Mouse (Mus musculus) heart, embryonic 14.5 days (tissue): ENCODE results near the gene Slfn5. TPM values are rescaled to one million over a fixed set of nuclear protein-coding genes. Genes with fewer than 3 reads are reported as not detected.

ENCODE experiments used
- ATAC-seq: fragments of 200-750 bp; cut with Nextera tagmentation; 2 replicates; pipeline ENCODE4 v1.8.0; 2017; ENCODE audit warnings: low read depth, moderate TSS enrichment; ENCODE audit not compliant: insufficient number of reproducible peaks, insufficient read depth, low FRiP score
- H3K27ac ChIP-seq, 2 experiments: fragments of 200-500 bp in 1 of 2; fragments of 300-500 bp in 1 of 2; sonication (generic) in 1 of 2; replicated peaks in 1 of 2; 2 replicates each; pipeline ENCODE4 v1.5.1; 2012 to 2014; ENCODE audit warnings: low read depth in 2 of 2, low read length in 2 of 2, control low read depth in 1 of 2, mild to moderate bottlenecking in 1 of 2, mixed read lengths in 1 of 2; ENCODE audit not compliant: control insufficient read depth in 1 of 2, insufficient read depth in 1 of 2
- H3K27me3 ChIP-seq: fragments of 300-500 bp; sonication (generic); 2 replicates; pipeline ENCODE4 v1.6.1; 2014; ENCODE audit warnings: mild to moderate bottlenecking, low read length, control low read depth; ENCODE audit not compliant: control insufficient read depth, insufficient read depth
- H3K36me3 ChIP-seq: fragments of 300-500 bp; sonication (generic); 2 replicates; pipeline ENCODE4 v1.6.1; 2014; ENCODE audit warnings: mild to moderate bottlenecking, control low read depth, low read length, mixed read lengths; ENCODE audit not compliant: control insufficient read depth, insufficient read depth
- H3K4me1 ChIP-seq, 2 experiments: fragments of 200-500 bp in 1 of 2; fragments of 300-500 bp in 1 of 2; sonication (generic) in 1 of 2; 2 replicates each; pipeline ENCODE4 v1.6.1; 2012 to 2014; ENCODE audit warnings: low read length in 2 of 2, control low read depth in 1 of 2, mixed read lengths in 1 of 2; ENCODE audit not compliant: control insufficient read depth in 2 of 2, insufficient read depth in 2 of 2
- H3K4me2 ChIP-seq: fragments of 300-500 bp; sonication (generic); 2 replicates; pipeline ENCODE4 v1.6.1; 2014; ENCODE audit warnings: mild to moderate bottlenecking, low read length
- H3K4me3 ChIP-seq, 2 experiments: fragments of 200-500 bp in 1 of 2; fragments of 300-500 bp in 1 of 2; sonication (generic) in 1 of 2; 2 replicates each; pipeline ENCODE4 v1.5.1; 2012 to 2014; ENCODE audit warnings: low read length in 2 of 2, mild to moderate bottlenecking in 2 of 2, control low read depth in 1 of 2, low read depth in 1 of 2, moderate library complexity in 1 of 2; ENCODE audit not compliant: control insufficient read depth in 1 of 2, insufficient read depth in 1 of 2
- H3K9ac ChIP-seq: fragments of 300-500 bp; sonication (generic); 2 replicates; pipeline ENCODE4 v1.6.1; 2014; ENCODE audit warnings: mild to moderate bottlenecking, low read length
- H3K9me3 ChIP-seq: fragments of 300-500 bp; sonication (generic); 2 replicates; pipeline ENCODE4 v1.6.1; 2016; ENCODE audit warnings: low read length, control low read depth; ENCODE audit not compliant: control insufficient read depth
- WGBS: fragments of 180-500 bp; shearing (Covaris S2); extraction: QIAGEN DNeasy Blood & Tissue Kit; methylation state at CpG from one replicate; pipeline ENCODE4 v1.1.7; 2014; 5-methylcytosine and 5-hydroxymethylcytosine counted together
- polyA plus RNA-seq: library from polyadenylated mRNA; unstranded; fragments of >200 nt; fragmentation: Nextera tagmentation; extraction: Ambion mirVana; gene quantifications from 2 replicates; pipeline ENCODE4 v1.2.1, GENCODE M21; 2014

The Slfn5 gene
- polyA plus RNA-seq: 6.2 and 6.8 TPM in 2 replicates

GRCm38 (mm10) chr11:82950736-82951481 lies at the start of gene Slfn5:
TSS of gene Slfn5 (plus strand) at chr11:82951349.
- H3K4me2 ChIP-seq: peak within 1 kb of the TSS; percentile 71
- H3K36me3 ChIP-seq: no peaks in the 10 kb centered on the region
- peak; percentile 56 for ATAC-seq
- H3K9ac ChIP-seq: peak within 1 kb of the TSS; percentile 62
- H3K4me3 ChIP-seq: peak within 1 kb of the TSS; percentile 39 to 40
- peak within 1 kb of the TSS; percentile 64 to 69; a peak in 3 of 4 replicates for H3K27ac ChIP-seq
- WGBS: 7% methylated on average over 10 of the region's 10 CpGs
- H3K4me1 ChIP-seq: peaks cover 11 to 19% of the 10 kb centered on the region in 2 experiments
- H3K9me3 ChIP-seq: no peaks in the 10 kb centered on the region
- peaks cover 8% of the 10 kb centered on the region for H3K27me3 ChIP-seq

GRCm38 (mm10) chr11:82901606-82902310 lies 49.4 kb upstream of the Slfn5 start:
- H3K27me3 ChIP-seq: no peaks in the 10 kb centered on the region
- no peaks in the 10 kb centered on the region for H3K4me1 ChIP-seq
- no peak for ATAC-seq
- no peaks in the 10 kb centered on the region for H3K9me3 ChIP-seq
- H3K4me2 ChIP-seq: no peak overlapping the region
- H3K9ac ChIP-seq: no peak overlapping the region
- 93% methylated on average over 20 of the region's 20 CpGs for WGBS
- H3K27ac ChIP-seq: no peak overlapping the region
- no peak overlapping the region for H3K4me3 ChIP-seq
- peaks cover 84% of the 10 kb centered on the region for H3K36me3 ChIP-seq

- WGBS: 53% methylated on average over 8 of the region's 8 CpGs
- Histone ChIP-seq H3K4me2 (no peak overlapping the region), H3K27ac (no peak overlapping the region), H3K4me3 (no peak overlapping the region), H3K27me3 (no peaks in the 10 kb centered on the region), H3K36me3 (peaks cover 69% of the 10 kb centered on the region), H3K9me3 (no peaks in the 10 kb centered on the region), H3K4me1 (peaks cover 11 to 18% of the 10 kb centered on the region in 2 experiments), H3K9ac (no peak overlapping the region)
- no peak for ATAC-seq
Measured at GRCm38 (mm10) chr11:82904952-82905351, 46.2 kb upstream of the Slfn5 start.

- no peak overlapping the region for H3K4me2 ChIP-seq
- H3K9me3 ChIP-seq: no peaks in the 10 kb centered on the region
- peaks cover 17 to 25% of the 10 kb centered on the region in 2 experiments for H3K4me1 ChIP-seq
- no peak overlapping the region for H3K27ac ChIP-seq
- no peaks in the 10 kb centered on the region for H3K27me3 ChIP-seq
- no peak overlapping the region for H3K4me3 ChIP-seq
- 80% methylated on average over 5 of the region's 5 CpGs for WGBS
- ATAC-seq: no peak
- H3K9ac ChIP-seq: no peak overlapping the region
- H3K36me3 ChIP-seq: peaks cover 60% of the 10 kb centered on the region
Measured at GRCm38 (mm10) chr11:82905816-82906215, 45.3 kb upstream of the Slfn5 start.

GRCm38 (mm10) chr11:82907651-82908607 lies 43.2 kb upstream of the Slfn5 start, which contains the start of gene Nle1:
TSS of gene Nle1 (minus strand) at chr11:82908411.
- Histone ChIP-seq H3K9ac (peak within 1 kb of the TSS; percentile 84), H3K27me3 (no peaks in the 10 kb centered on the region), H3K36me3 (peaks cover 39% of the 10 kb centered on the region), H3K4me3 (peak within 1 kb of the TSS; percentile 75 to 79), H3K27ac (no peak within 1 kb of the TSS), H3K9me3 (no peaks in the 10 kb centered on the region), H3K4me1 (peaks cover 17 to 33% of the 10 kb centered on the region in 2 experiments), H3K4me2 (peak within 1 kb of the TSS; percentile 90)
- WGBS: 2% methylated on average over 73 of the region's 73 CpGs
- no peak for ATAC-seq

GRCm38 (mm10) chr11:82908608-82908989 lies 42.5 kb upstream of the Slfn5 start:
- 57% methylated on average over 8 of the region's 10 CpGs for WGBS
- Histone ChIP-seq H3K9ac (peak overlapping the region; percentile 84), H3K36me3 (peaks cover 32% of the 10 kb centered on the region), H3K4me1 (peaks cover 20 to 38% of the 10 kb centered on the region in 2 experiments), H3K27me3 (no peaks in the 10 kb centered on the region), H3K4me3 (peak overlapping the region; percentile 75 to 79), H3K4me2 (peak overlapping the region; percentile 90), H3K9me3 (no peaks in the 10 kb centered on the region), H3K27ac (no peak overlapping the region)
- ATAC-seq: no peak

GRCm38 (mm10) chr11:82910250-82910649 lies 40.9 kb upstream of the Slfn5 start, which contains the start of gene Unc45b:
TSS of gene Unc45b (plus strand) at chr11:82910550.
- peak within 1 kb of the TSS; percentile 85 for H3K4me2 ChIP-seq
- no peaks in the 10 kb centered on the region for H3K9me3 ChIP-seq
- H3K27ac ChIP-seq: peak within 1 kb of the TSS; percentile 97
- peaks cover 26 to 55% of the 10 kb centered on the region in 2 experiments for H3K4me1 ChIP-seq
- ATAC-seq: no peak
- peak within 1 kb of the TSS; percentile 86 for H3K9ac ChIP-seq
- WGBS: 53% methylated on average over 4 of the region's 4 CpGs
- peak within 1 kb of the TSS; percentile 55 for H3K4me3 ChIP-seq
- no peaks in the 10 kb centered on the region for H3K27me3 ChIP-seq
- H3K36me3 ChIP-seq: peaks cover 22% of the 10 kb centered on the region
